Comparison of ENCODE assay signal across 11 mouse cellular contexts in genomic region chr15:12136371-12136770, GRCm38 (mm10). TPM values are rescaled to one million over a fixed set of nuclear protein-coding genes. Genes with fewer than 3 reads are reported as not detected.
A peak's percentile ranks its signal among the peaks of the same experiment; 100 is the strongest.
DNase-seq lines count a peak whose midpoint lies in the region; ATAC-seq and TF ChIP-seq lines count a peak whose summit lies in the region.
"Had no signal": no experiment of that assay in that cellular context is flagged by ENCODE, and none has a peak within 500 bp of the region (broad histone marks: within the 10 kb centered on the region; RNA-seq: fewer than 3 reads in every experiment).

No protein-coding gene starts in this region.

- H3K9ac ChIP-seq in forebrain, embryonic 15.5 days (replicated peaks), result no peak overlapping the region
- H3K9ac ChIP-seq in midbrain, postnatal 0 days (replicated peaks; ENCODE audit: low read length, poor library complexity, severe bottlenecking), result no peak overlapping the region
- no peak overlapping the region for H3K9ac ChIP-seq in midbrain, embryonic 16.5 days (ENCODE audit: low read depth, low read length)
- no peak overlapping the region for H3K9ac ChIP-seq in heart, embryonic 12.5 days

- no peak for TF ChIP-seq CTCF in midbrain, postnatal 0 days (IDR thresholded peaks at IDR 0.05)

- H3K9me3 ChIP-seq in forebrain, embryonic 15.5 days, result no peaks in the 10 kb centered on the region
- H3K9me3 ChIP-seq in forebrain, embryonic 10.5 days, result no peaks in the 10 kb centered on the region
- no peaks in the 10 kb centered on the region for H3K9me3 ChIP-seq in midbrain, postnatal 0 days (ENCODE audit: low read length)
- no peaks in the 10 kb centered on the region for H3K9me3 ChIP-seq in midbrain, embryonic 16.5 days (replicated peaks; ENCODE audit: control insufficient read depth, low read length, poor library complexity, severe bottlenecking)
- no peaks in the 10 kb centered on the region for H3K9me3 ChIP-seq in heart, embryonic 12.5 days (replicated peaks)

- H3K27ac ChIP-seq in forebrain, embryonic 15.5 days (replicated peaks), result no peak overlapping the region
- H3K27ac ChIP-seq in forebrain, embryonic 10.5 days, result no peak overlapping the region
- no peak overlapping the region for H3K27ac ChIP-seq in midbrain, postnatal 0 days (ENCODE audit: low read depth, low read length)
- no peak overlapping the region for H3K27ac ChIP-seq in midbrain, embryonic 16.5 days (ENCODE audit: low read length)
- H3K27ac ChIP-seq in heart, embryonic 12.5 days (ENCODE audit: poor library complexity, severe bottlenecking), result no peak overlapping the region

- intact Hi-C loops in gastrocnemius, postnatal 14 days (cut with DNase I; ENCODE audit: low total_unique reads), result no loop called here

- H3K4me2 ChIP-seq in forebrain, embryonic 15.5 days (replicated peaks), result no peak overlapping the region
- H3K4me2 ChIP-seq in midbrain, postnatal 0 days (ENCODE audit: low read depth, low read length, poor library complexity, severe bottlenecking), result no peak overlapping the region
- H3K4me2 ChIP-seq in midbrain, embryonic 16.5 days (ENCODE audit: low read length), result no peak overlapping the region
- no peak overlapping the region for H3K4me2 ChIP-seq in heart, embryonic 12.5 days

- H3K4me1 ChIP-seq in forebrain, embryonic 15.5 days, result 0 out of 2 replicates have a peak, but pooled peaks cover 5% of the 10 kb centered on the region
- H3K4me1 ChIP-seq in forebrain, embryonic 10.5 days, result no peaks in the 10 kb centered on the region
- H3K4me1 ChIP-seq in midbrain, postnatal 0 days (ENCODE audit: insufficient read depth, low read length), result no peaks in the 10 kb centered on the region
- H3K4me1 ChIP-seq in midbrain, embryonic 16.5 days (ENCODE audit: control insufficient read depth, insufficient read depth, low read length), result no peaks in the 10 kb centered on the region
- peaks cover 18% of the 10 kb centered on the region for H3K4me1 ChIP-seq in heart, embryonic 12.5 days (replicated peaks)

- H3K27me3 ChIP-seq in forebrain, embryonic 15.5 days, result no peaks in the 10 kb centered on the region
- H3K27me3 ChIP-seq in forebrain, embryonic 10.5 days (ENCODE audit: poor library complexity, severe bottlenecking), result no peaks in the 10 kb centered on the region
- no peaks in the 10 kb centered on the region for H3K27me3 ChIP-seq in midbrain, postnatal 0 days (ENCODE audit: insufficient read depth, low read length)
- H3K27me3 ChIP-seq in midbrain, embryonic 16.5 days (ENCODE audit: control insufficient read depth, insufficient read depth, low read depth, low read length), result no peaks in the 10 kb centered on the region
- H3K27me3 ChIP-seq in heart, embryonic 12.5 days (replicated peaks), result no peaks in the 10 kb centered on the region

- 88% methylated on average over 6 of the region's 6 CpGs for WGBS in forebrain, embryonic 15.5 days
- WGBS in forebrain, embryonic 10.5 days, result 94% methylated on average over 6 of the region's 6 CpGs
- WGBS in midbrain, postnatal 0 days, result 92% methylated on average over 6 of the region's 6 CpGs
- WGBS in midbrain, embryonic 16.5 days, result 91% methylated on average over 6 of the region's 6 CpGs
- 85% methylated on average over 6 of the region's 6 CpGs for WGBS in heart, embryonic 12.5 days

- ATAC-seq in forebrain, embryonic 15.5 days (replicated peaks), result 0 out of 2 replicates have a peak, but pooled peaks have one; percentile 32
- ATAC-seq in midbrain, postnatal 0 days (ENCODE audit: low FRiP score), result no peak
- no peak for ATAC-seq in midbrain, embryonic 16.5 days
- ATAC-seq in heart, embryonic 12.5 days (ENCODE audit: insufficient number of reproducible peaks, low FRiP score), result no peak

- H3K36me3 ChIP-seq in forebrain, embryonic 15.5 days, result peaks cover 12% of the 10 kb centered on the region; the same call in 1 of the 2 replicates
- peaks cover 51% of the 10 kb centered on the region for H3K36me3 ChIP-seq in forebrain, embryonic 10.5 days (replicated peaks)
- H3K36me3 ChIP-seq in midbrain, postnatal 0 days (ENCODE audit: insufficient read depth, low read length), result 0 out of 2 replicates have a peak, but pooled peaks cover 5% of the 10 kb centered on the region
- peaks cover 6% of the 10 kb centered on the region for H3K36me3 ChIP-seq in midbrain, embryonic 16.5 days (ENCODE audit: control insufficient read depth, insufficient read depth, low read length)
- peaks cover 22% of the 10 kb centered on the region for H3K36me3 ChIP-seq in heart, embryonic 12.5 days

- H3K4me3 ChIP-seq in forebrain, embryonic 15.5 days, result no peak overlapping the region
- no peak overlapping the region for H3K4me3 ChIP-seq in forebrain, embryonic 10.5 days
- H3K4me3 ChIP-seq in midbrain, postnatal 0 days (ENCODE audit: low read depth, low read length), result no peak overlapping the region
- H3K4me3 ChIP-seq in midbrain, embryonic 16.5 days (ENCODE audit: low read depth, low read length), result no peak overlapping the region
- no peak overlapping the region for H3K4me3 ChIP-seq in heart, embryonic 12.5 days

- DNase-seq in forebrain, embryonic 10.5 days (ENCODE audit: extremely low spot score, low spot score), result no peak
- DNase-seq in midbrain, postnatal 0 days (ENCODE audit: low spot score), result peak; percentile 9
- DNase-seq in gastrocnemius, postnatal 14 days, result peak; percentile 58
- peak; percentile 68 for DNase-seq in skeletal muscle tissue, adult 2 months (ENCODE audit: low read depth, low spot score)
- no peak for DNase-seq in cerebellum, adult 9-11 months
- DNase-seq: adrenal gland, postnatal 10 days; kidney, adult 9 months; lung, adult 2 months had no signal

RNA-seq across cellular contexts. Expression of gene Zfr, which starts 18.7 kb away (rescaled TPM):
- 124 and 125 TPM in 2 replicates for polyA plus RNA-seq in forebrain, embryonic 15.5 days (2015; fragmentation: Nextera tagmentation; extraction: Ambion mirVana)
- 126 and 135 TPM in 2 replicates for polyA plus RNA-seq in forebrain, embryonic 10.5 days (2016; fragmentation: Nextera tagmentation; extraction: Ambion mirVana)
- total RNA-seq in midbrain, postnatal 0 days (2014; rRNA removed), result 245 and 300 TPM in 2 replicates
- 198 and 212 TPM in 2 replicates for polyA plus RNA-seq in midbrain, postnatal 0 days (2015; fragmentation: Nextera tagmentation; extraction: Ambion mirVana)
- 161 and 169 TPM in 2 replicates for polyA plus RNA-seq in midbrain, embryonic 16.5 days (2015; fragmentation: Nextera tagmentation; extraction: Ambion mirVana)
- total RNA-seq in gastrocnemius, postnatal 14 days (2021), result 10 to 100 TPM; 52.1 to 58.4 TPM
- polyA plus RNA-seq in heart, embryonic 12.5 days (2016; fragmentation: Nextera tagmentation; extraction: Ambion mirVana), result 105 and 108 TPM in 2 replicates

Comparison
In these comparisons a context has a peak if more than half of its experiments do, and no peak if none do; other contexts are left out.
1. DNase-seq: peak in midbrain, postnatal 0 days (single experiment), gastrocnemius, postnatal 14 days (single experiment) and skeletal muscle tissue, adult 2 months (single experiment); none in forebrain, embryonic 10.5 days (single experiment) and cerebellum, adult 9-11 months (single experiment).